Mouse (Mus musculus) CD4-positive, CD25-positive, alpha-beta regulatory T cell (primary cell): ENCODE measurements around the gene Cntnap5c. TPM values are rescaled to one million over a fixed set of nuclear protein-coding genes. Genes with fewer than 3 reads are reported as not detected.

Source experiments
- polyA plus RNA-seq: library from polyadenylated mRNA; unstranded; fragments of 100-300 nt; shearing (Covaris generic); gene quantifications from one replicate; pipeline ENCODE4 v1.2.1, GENCODE M21; 2017

Gene Cntnap5c
- polyA plus RNA-seq = not detected

GRCm38 (mm10) chr17:57768622-57769610, at the start of gene Cntnap5c:
TSS of gene Cntnap5c (plus strand) at chr17:57769570.

DNA sequence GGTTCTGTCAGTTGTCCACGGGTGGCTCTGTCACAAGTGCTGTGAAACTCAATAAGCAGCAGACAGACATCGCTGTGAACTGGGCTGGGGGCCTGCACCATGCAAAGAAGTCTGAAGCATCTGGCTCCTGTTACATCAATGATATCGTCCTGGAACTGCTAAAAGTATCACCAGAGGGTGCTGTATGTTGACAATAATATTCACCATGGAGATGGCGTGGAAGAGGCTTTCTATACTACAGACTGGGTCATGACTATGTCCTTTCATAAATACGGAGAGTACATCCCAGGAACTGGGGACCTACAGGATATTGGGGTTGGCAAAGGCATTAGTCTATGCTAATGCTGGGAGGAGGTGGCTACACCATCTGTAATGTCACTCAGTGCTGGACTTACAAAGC, 27.3 kb upstream of the Cntnap5c start, which contains the start of gene Gm21834:
Gene Gm21834 (minus strand): TSS at position 101 of the 400 bp plus-strand sequence.

Other genes starting within 250 kb of the Cntnap5c start
- gene Vmn2r120, start 224.1 kb upstream of the Cntnap5c start, polyA plus RNA-seq = 0.04 TPM
- gene Gm21834, start 27.4 kb upstream of the Cntnap5c start, polyA plus RNA-seq = not detected